ENCODE assay signal across 23 mouse cellular contexts in genomic region chr16:31099906-31100305, GRCm38 (mm10). TPM values are rescaled to one million over a fixed set of nuclear protein-coding genes. Genes with fewer than 3 reads are reported as not detected.
A peak's percentile ranks its signal among the peaks of the same experiment; 100 is the strongest.
DNase-seq lines count a peak whose midpoint lies in the region; ATAC-seq and TF ChIP-seq lines count a peak whose summit lies in the region.
"Had no signal": no experiment of that assay in that cellular context is flagged by ENCODE, and none has a peak within 500 bp of the region (broad histone marks: within the 10 kb centered on the region; RNA-seq: fewer than 3 reads in every experiment).

No protein-coding gene starts in this region.

- no peak for ATAC-seq in heart, embryonic 11.5 days (replicated peaks; ENCODE audit: insufficient number of reproducible peaks, low FRiP score, low TSS enrichment)
- ATAC-seq in kidney, embryonic 16.5 days (ENCODE audit: low FRiP score, low TSS enrichment): no peak
- no peak for ATAC-seq in hindbrain, embryonic 14.5 days (ENCODE audit: low FRiP score)
- ATAC-seq: activated CD4-positive, CD25-positive, alpha-beta regulatory T cell, adult 4 months; CD4-positive, CD25-positive, alpha-beta regulatory T cell, adult 4 months; Patski had no signal

- no peaks in the 10 kb centered on the region for H3K27me3 ChIP-seq in heart, embryonic 11.5 days (ENCODE audit: control insufficient read depth, insufficient read depth, low read length)
- no peaks in the 10 kb centered on the region for H3K27me3 ChIP-seq in kidney, embryonic 16.5 days (ENCODE audit: insufficient read depth, low read length)
- no peaks in the 10 kb centered on the region for H3K27me3 ChIP-seq in cerebellum, adult 2 months (ENCODE audit: control insufficient read depth, insufficient read depth, low read length)
- no peaks in the 10 kb centered on the region for H3K27me3 ChIP-seq in hindbrain, embryonic 14.5 days (ENCODE audit: control insufficient read depth, insufficient read depth, low read length)
- H3K27me3 ChIP-seq: CH12.LX, Patski had no signal

- no peaks in the 10 kb centered on the region for H3K9me3 ChIP-seq in heart, embryonic 11.5 days (replicated peaks; ENCODE audit: control insufficient read depth, low read length)
- H3K9me3 ChIP-seq in kidney, embryonic 16.5 days (ENCODE audit: low read length): no peaks in the 10 kb centered on the region
- H3K9me3 ChIP-seq in hindbrain, embryonic 14.5 days (ENCODE audit: control insufficient read depth, low read length): no peaks in the 10 kb centered on the region
- H3K9me3 ChIP-seq: G1E had no signal

- DNase-seq in heart, adult 11 months: peak; percentile 85
- peak; percentile 21 for DNase-seq in kidney, postnatal 10 days
- DNase-seq in ES-CJ7 (ENCODE audit: low read depth, low spot score): peak; percentile 17
- peak; percentile 51 for DNase-seq in yolk sac, embryonic 10.5 days (ENCODE audit: low spot score)
- no peak for DNase-seq in cerebellum, adult 2 months
- no peak for DNase-seq in hindbrain, embryonic 14.5 days (ENCODE audit: low spot score)
- DNase-seq: adrenal gland, adult 2 months; adrenal gland, adult 8-10 months; adrenal gland, postnatal 10 days; adrenal gland, postnatal 14 days; adrenal gland, postnatal 25 days; adrenal gland, postnatal 36 days; B cell, adult 2 months; cerebellum, adult 11 months; cerebellum, adult 11-12 months; cerebellum, adult 18-20 months had no signal

- WGBS in heart, embryonic 11.5 days (ENCODE audit: insufficient replicate concordance): 89% methylated on average over 1 of the region's 1 CpGs
- 83% methylated on average over 1 of the region's 1 CpGs for WGBS in kidney, embryonic 16.5 days
- WGBS in cerebellum, adult 2 months: 87% methylated on average over 1 of the region's 1 CpGs
- WGBS in hindbrain, embryonic 14.5 days: 78% methylated on average over 1 of the region's 1 CpGs

- H3K4me3 ChIP-seq in heart, embryonic 11.5 days (ENCODE audit: low read depth, low read length): no peak overlapping the region
- H3K4me3 ChIP-seq in kidney, embryonic 16.5 days (ENCODE audit: low read length): no peak overlapping the region
- no peak overlapping the region for H3K4me3 ChIP-seq in cerebellum, adult 2 months (replicated peaks; ENCODE audit: insufficient read depth, low read depth, low read length)
- H3K4me3 ChIP-seq in hindbrain, embryonic 14.5 days (replicated peaks; ENCODE audit: low read length): no peak overlapping the region

- H3K4me2 ChIP-seq in heart, embryonic 11.5 days: no peak overlapping the region
- no peak overlapping the region for H3K4me2 ChIP-seq in kidney, embryonic 16.5 days (replicated peaks; ENCODE audit: low read depth, low read length)
- H3K4me2 ChIP-seq in hindbrain, embryonic 14.5 days (replicated peaks): no peak overlapping the region

- TF ChIP-seq CTCF in cerebellum, adult 2 months (IDR thresholded peaks at IDR 0.05; ENCODE audit: borderline replicate concordance, insufficient read depth, low read depth, low read length): no peak

- H3K9ac ChIP-seq in heart, embryonic 11.5 days (ENCODE audit: low read depth, low read length): no peak overlapping the region
- no peak overlapping the region for H3K9ac ChIP-seq in kidney, embryonic 16.5 days (replicated peaks; ENCODE audit: low read length)
- H3K9ac ChIP-seq in hindbrain, embryonic 14.5 days: no peak overlapping the region

- TF ChIP-seq POLR2A in cerebellum, adult 2 months (IDR thresholded peaks at IDR 0.05; ENCODE audit: borderline replicate concordance, insufficient read depth, low read length): no peak

- peaks cover 8% of the 10 kb centered on the region for H3K36me3 ChIP-seq in heart, embryonic 11.5 days (ENCODE audit: control insufficient read depth, insufficient read depth, low read length)
- H3K36me3 ChIP-seq in kidney, embryonic 16.5 days (ENCODE audit: insufficient read depth, low read length): peaks cover 32% of the 10 kb centered on the region
- H3K36me3 ChIP-seq in hindbrain, embryonic 14.5 days (replicated peaks; ENCODE audit: control insufficient read depth, insufficient read depth): peaks cover 62% of the 10 kb centered on the region

- H3K27ac ChIP-seq in heart, embryonic 11.5 days (ENCODE audit: low read depth, low read length): no peak overlapping the region
- H3K27ac ChIP-seq in kidney, embryonic 16.5 days (ENCODE audit: low read length): no peak overlapping the region
- H3K27ac ChIP-seq in cerebellum, adult 2 months (ENCODE audit: insufficient read depth, low read length): no peak overlapping the region
- H3K27ac ChIP-seq in hindbrain, embryonic 14.5 days: no peak overlapping the region

- H3K4me1 ChIP-seq in heart, embryonic 11.5 days (ENCODE audit: control insufficient read depth, insufficient read depth, low read length): no peaks in the 10 kb centered on the region
- no peaks in the 10 kb centered on the region for H3K4me1 ChIP-seq in kidney, embryonic 16.5 days (ENCODE audit: insufficient read depth, low read length)
- no peaks in the 10 kb centered on the region for H3K4me1 ChIP-seq in cerebellum, adult 2 months (ENCODE audit: control insufficient read depth, insufficient read depth, low read length)
- no peaks in the 10 kb centered on the region for H3K4me1 ChIP-seq in hindbrain, embryonic 14.5 days (replicated peaks; ENCODE audit: control insufficient read depth, insufficient read depth, low read length)

RNA-seq across cellular contexts. Expression of gene Xxylt1, which starts 18.7 kb away (rescaled TPM):
- polyA plus RNA-seq in heart, embryonic 11.5 days (2014; fragmentation: Nextera tagmentation; extraction: Ambion mirVana): 10.3 and 12.2 TPM in 2 replicates
- polyA plus RNA-seq in kidney, embryonic 16.5 days (2015; fragmentation: Nextera tagmentation; extraction: Ambion mirVana): 12.0 and 18.8 TPM in 2 replicates
- polyA plus RNA-seq in cerebellum, adult 2 months (2012; rRNA removed): 20.7 and 22.4 TPM in 2 replicates
- polyA plus RNA-seq in hindbrain, embryonic 14.5 days (2014; fragmentation: Nextera tagmentation; extraction: Ambion mirVana): 18.1 and 21.7 TPM in 2 replicates

Comparison
In these comparisons a context has a peak if more than half of its experiments do, and no peak if none do; other contexts are left out.
1. DNase-seq: peak in heart, adult 11 months (single experiment), kidney, postnatal 10 days (single experiment), ES-CJ7 (single experiment) and yolk sac, embryonic 10.5 days (single experiment); none in cerebellum, adult 2 months (0 of 2) and hindbrain, embryonic 14.5 days (single experiment).